Mouse (Mus musculus): ENCODE data around the gene Atp6v1b1.

Gene Atp6v1b1

GRCm38 (mm10) chr6:83715461-83716196, 27.2 kb upstream of the Atp6v1b1 start:
- DNase-seq (ENCODE audit: low read depth, low spot score) = no peak

- DNase-seq (ENCODE audit: low read depth, low spot score) = no peak
Observed at GRCm38 (mm10) chr6:83717026-83717425, 25.8 kb upstream of the Atp6v1b1 start.

GRCm38 (mm10) chr6:83722526-83722925, 20.3 kb upstream of the Atp6v1b1 start:
- no peak for DNase-seq (ENCODE audit: low read depth, low spot score)

- DNase-seq (ENCODE audit: low read depth, low spot score) = no peak
Observed at GRCm38 (mm10) chr6:83727178-83727577, 15.6 kb upstream of the Atp6v1b1 start.

GRCm38 (mm10) chr6:83728488-83728887, 14.3 kb upstream of the Atp6v1b1 start:
- DNase-seq (ENCODE audit: low read depth, low spot score) = no peak

- DNase-seq (ENCODE audit: low read depth, low spot score) = no peak
Observed at GRCm38 (mm10) chr6:83729350-83729970, 13.3 kb upstream of the Atp6v1b1 start.

GRCm38 (mm10) chr6:83731128-83731527, 11.7 kb upstream of the Atp6v1b1 start:
- DNase-seq (ENCODE audit: low read depth, low spot score) = no peak

- no peak for DNase-seq (ENCODE audit: low read depth, low spot score)
Observed at GRCm38 (mm10) chr6:83737311-83737710, 5.5 kb upstream of the Atp6v1b1 start.

GRCm38 (mm10) chr6:83738596-83738995, 4.2 kb upstream of the Atp6v1b1 start:
- no peak for DNase-seq (ENCODE audit: low read depth, low spot score)

GRCm38 (mm10) chr6:83743212-83743611, 422 bp downstream of the Atp6v1b1 start:
- no peak for DNase-seq (ENCODE audit: low read depth, low spot score)

GRCm38 (mm10) chr6:83744126-83744525, 1.3 kb downstream of the Atp6v1b1 start:
- DNase-seq (ENCODE audit: low read depth, low spot score) = no peak

GRCm38 (mm10) chr6:83744557-83744956, 1.8 kb downstream of the Atp6v1b1 start:
- no peak for DNase-seq (ENCODE audit: low read depth, low spot score)

- DNase-seq (ENCODE audit: low read depth, low spot score) = no peak
Observed at GRCm38 (mm10) chr6:83745466-83745865, 2.7 kb downstream of the Atp6v1b1 start.

- DNase-seq (ENCODE audit: low read depth, low spot score) = no peak
Observed at GRCm38 (mm10) chr6:83749286-83749685, 6.5 kb downstream of the Atp6v1b1 start.

- DNase-seq (ENCODE audit: low read depth, low spot score) = peak; percentile 36
Observed at GRCm38 (mm10) chr6:83750171-83750684, 7.4 kb downstream of the Atp6v1b1 start.

GRCm38 (mm10) chr6:83756051-83756450, 13.3 kb downstream of the Atp6v1b1 start:
- DNase-seq (ENCODE audit: low read depth, low spot score) = no peak

- no peak for DNase-seq (ENCODE audit: low read depth, low spot score)
Observed at GRCm38 (mm10) chr6:83762344-83762743, 19.6 kb downstream of the Atp6v1b1 start, which contains the start of gene Ankrd53. Ankrd53 (plus strand) TSS chr6:83762644.

- no peak for DNase-seq (ENCODE audit: low read depth, low spot score)
Observed at GRCm38 (mm10) chr6:83762880-83763431, 20.2 kb downstream of the Atp6v1b1 start.

- DNase-seq (ENCODE audit: low read depth, low spot score) = peak; percentile 76
Observed at GRCm38 (mm10) chr6:83766982-83767381, 24.2 kb downstream of the Atp6v1b1 start.

GRCm38 (mm10) chr6:83768485-83768884, 25.7 kb downstream of the Atp6v1b1 start:
- DNase-seq (ENCODE audit: low read depth, low spot score) = no peak

- DNase-seq (ENCODE audit: low read depth, low spot score) = no peak
Observed at GRCm38 (mm10) chr6:83774126-83774525, 31.3 kb downstream of the Atp6v1b1 start.

- DNase-seq (ENCODE audit: low read depth, low spot score) = no peak
Observed at GRCm38 (mm10) chr6:83774781-83775563, 32.2 kb downstream of the Atp6v1b1 start.

All from retina, adult 2 months (tissue).